Mouse (Mus musculus) C2C12 (cell line): Measurements from ENCODE around the gene Map2k1. TPM values are rescaled to one million over a fixed set of nuclear protein-coding genes. Genes with fewer than 3 reads are reported as not detected.
"Not testable (repeated sequence)": the region's sequence is repeated elsewhere in the genome, so short reads cannot be mapped to it uniquely, and the experiment has no call there.

Experiments used
- H3K27me3 ChIP-seq: one replicate; pipeline ENCODE4 v1.6.1; 2011; ENCODE audit not compliant: control insufficient read depth, insufficient read depth, insufficient read length
- H3K36me3 ChIP-seq: one replicate; pipeline ENCODE4 v1.6.1; 2011; ENCODE audit not compliant: control insufficient read depth, insufficient read depth
- H3K4me3 ChIP-seq: one replicate; pipeline ENCODE4 v1.5.1; 2011; ENCODE audit warnings: mild to moderate bottlenecking, control low read depth; ENCODE audit not compliant: poor library complexity, insufficient read depth, severe bottlenecking
- H3K79me2 ChIP-seq: one replicate; pipeline ENCODE4 v1.6.1; 2011; ENCODE audit not compliant: control insufficient read depth, insufficient read depth
- H3K79me3 ChIP-seq: one replicate; pipeline ENCODE4 v1.6.1; 2011; ENCODE audit warnings: low read depth, control low read depth
- H3ac ChIP-seq: one replicate; pipeline ENCODE3; 2011; ENCODE audit warnings: low read depth; ENCODE audit not compliant: control insufficient read depth, insufficient read length
- CEBPB ChIP-seq: IDR thresholded peaks from one replicate; pipeline ENCODE4 v1.6.1; 2011; ENCODE audit warnings: low read depth, mild to moderate bottlenecking, control low read depth, moderate library complexity
- CTCF ChIP-seq: IDR thresholded peaks from one replicate; pipeline ENCODE4 v1.5.1; 2011; ENCODE audit not compliant: control insufficient read depth, insufficient read depth, insufficient read length
- FOSL1 ChIP-seq: IDR thresholded peaks from one replicate; pipeline ENCODE4 v1.8.0; 2011; ENCODE audit warnings: mild to moderate bottlenecking, low read length; ENCODE audit not compliant: poor library complexity, insufficient read depth, severe bottlenecking
- MAX ChIP-seq: IDR thresholded peaks from one replicate; pipeline ENCODE4 v1.6.1; 2011; ENCODE audit warnings: mild to moderate bottlenecking, control low read depth
- MYOD1 ChIP-seq: IDR thresholded peaks from one replicate; pipeline ENCODE4 v1.6.1; 2011; ENCODE audit warnings: low read depth; ENCODE audit not compliant: control insufficient read depth, insufficient read length
- MYOG ChIP-seq: IDR thresholded peaks from one replicate; pipeline ENCODE4 v1.6.1; 2011; ENCODE audit not compliant: control insufficient read depth, insufficient read length; ENCODE audit errors: extremely low read depth
- USF1 ChIP-seq: IDR thresholded peaks from one replicate; pipeline ENCODE4 v1.6.1; 2011; ENCODE audit warnings: low read depth, mild to moderate bottlenecking, control low read depth, moderate library complexity
- polyA plus RNA-seq: library from polyadenylated mRNA; unstranded; fragments of >200 nt; fragmentation: generic; extraction: Trizol; gene quantifications from one replicate; pipeline ENCODE4 v1.2.1, GENCODE M21; 2012; ENCODE audit warnings: missing spikeins

Map2k1 gene
- polyA plus RNA-seq, 1 experiment: 40.8 TPM

DNA sequence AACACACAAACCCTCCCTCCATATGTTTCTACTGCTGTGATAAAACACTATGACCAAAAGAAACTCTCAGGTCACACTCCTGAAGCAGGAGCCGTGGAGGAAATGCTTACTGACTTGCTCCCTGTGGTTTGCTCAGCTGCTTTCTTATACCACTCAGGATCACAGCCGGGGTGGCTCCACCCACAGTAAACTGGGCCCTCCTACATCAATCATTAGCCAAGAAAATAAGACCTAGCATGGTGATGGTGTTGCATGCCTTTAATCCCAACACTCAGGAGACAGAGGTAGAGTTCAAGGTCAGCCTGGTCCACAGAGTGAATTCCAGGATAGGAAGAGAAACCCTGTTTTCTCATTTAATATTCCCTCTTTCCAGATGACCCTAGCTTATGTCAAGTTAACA is 53.5 kb downstream of the Map2k1 start:
- TF ChIP-seq CEBPB: no peak
- no peak for TF ChIP-seq MYOG
- TF ChIP-seq CTCF: no peak
- TF ChIP-seq FOSL1: no peak
- TF ChIP-seq MYOD1: no peak
- TF ChIP-seq USF1: no peak
- no peak for TF ChIP-seq MAX
- no peak overlapping the region for H3K4me3 ChIP-seq
- no peaks in the 10 kb centered on the region for H3K27me3 ChIP-seq
- H3K79me3 ChIP-seq: no peaks in the 10 kb centered on the region
- no peaks in the 10 kb centered on the region for H3K79me2 ChIP-seq
- H3K36me3 ChIP-seq: peaks cover 24% of the 10 kb centered on the region
- no peak overlapping the region for H3ac ChIP-seq

- H3K4me3 ChIP-seq, H3ac ChIP-seq, H3K79me3 ChIP-seq, H3K27me3 ChIP-seq, H3K79me2 ChIP-seq: not testable (repeated sequence)
- H3K36me3 ChIP-seq: peaks cover 15% of the 10 kb centered on the region
Observed at GRCm38 (mm10) chr9:64198763-64199418, 54.5 kb downstream of the Map2k1 start.

GRCm38 (mm10) chr9:64198068-64198762 is 55.2 kb downstream of the Map2k1 start:
- no peak for TF ChIP-seq MYOG
- TF ChIP-seq CTCF: no peak
- no peak for TF ChIP-seq CEBPB
- TF ChIP-seq USF1: no peak
- no peak for TF ChIP-seq MYOD1
- TF ChIP-seq FOSL1: no peak
- TF ChIP-seq MAX: no peak
- Histone ChIP-seq H3K4me3 (no peak overlapping the region), H3K36me3 (peaks cover 12% of the 10 kb centered on the region), H3K79me3 (no peaks in the 10 kb centered on the region), H3K79me2 (no peaks in the 10 kb centered on the region), H3K27me3 (no peaks in the 10 kb centered on the region), H3ac (no peak overlapping the region)

DNA sequence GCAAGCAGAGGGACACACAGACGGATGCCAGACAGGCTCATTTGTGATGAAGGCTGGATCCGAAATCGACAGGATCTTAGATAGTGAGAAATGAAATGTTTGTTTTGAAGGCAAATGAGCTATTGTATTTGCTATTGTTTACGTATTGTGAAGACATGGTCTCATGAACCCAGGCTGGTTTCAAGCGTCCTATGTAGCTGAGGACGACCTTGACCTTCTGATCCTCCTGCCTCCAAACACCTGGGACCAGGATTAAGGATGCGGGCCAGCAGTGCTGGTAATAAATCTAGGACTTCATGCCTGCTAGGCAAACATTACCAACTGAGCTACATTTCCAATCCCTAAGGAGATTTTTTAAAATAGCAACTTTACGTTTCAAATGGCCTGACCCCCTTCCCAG is 55.9 kb downstream of the Map2k1 start:
- H3K79me2 ChIP-seq: no peaks in the 10 kb centered on the region
- H3K79me3 ChIP-seq: no peaks in the 10 kb centered on the region
- no peak overlapping the region for H3ac ChIP-seq
- no peak overlapping the region for H3K4me3 ChIP-seq
- no peaks in the 10 kb centered on the region for H3K27me3 ChIP-seq
- TF ChIP-seq CTCF (no peak), MAX (no peak), MYOG (no peak), CEBPB (no peak), MYOD1 (no peak), FOSL1 (no peak), USF1 (no peak)
- peaks cover 19% of the 10 kb centered on the region for H3K36me3 ChIP-seq

GRCm38 (mm10) chr9:64195554-64195953 is 57.9 kb downstream of the Map2k1 start:
- TF ChIP-seq CEBPB: no peak
- no peak for TF ChIP-seq MAX
- no peak for TF ChIP-seq MYOD1
- no peak for TF ChIP-seq CTCF
- no peak for TF ChIP-seq MYOG
- no peak for TF ChIP-seq USF1
- no peak for TF ChIP-seq FOSL1
- no peak overlapping the region for H3ac ChIP-seq
- no peaks in the 10 kb centered on the region for H3K27me3 ChIP-seq
- H3K79me3 ChIP-seq: no peaks in the 10 kb centered on the region
- no peak overlapping the region for H3K4me3 ChIP-seq
- peaks cover 21% of the 10 kb centered on the region for H3K36me3 ChIP-seq
- no peaks in the 10 kb centered on the region for H3K79me2 ChIP-seq

GRCm38 (mm10) chr9:64193879-64194278 is 59.6 kb downstream of the Map2k1 start:
- Histone ChIP-seq H3K79me3 (no peaks in the 10 kb centered on the region), H3K79me2 (no peaks in the 10 kb centered on the region), H3ac (no peak overlapping the region), H3K36me3 (peaks cover 27% of the 10 kb centered on the region), H3K4me3 (no peak overlapping the region), H3K27me3 (no peaks in the 10 kb centered on the region)
- TF ChIP-seq USF1 (no peak), FOSL1 (no peak), CTCF (no peak), MYOD1 (no peak), MAX (no peak), MYOG (no peak), CEBPB (no peak)
